Mouse (Mus musculus): ENCODE results near the gene Mmp25. TPM values are rescaled to one million over a fixed set of nuclear protein-coding genes. Genes with fewer than 3 reads are reported as not detected.
A peak's percentile ranks its signal among the peaks of the same experiment; 100 is the strongest.

Gene Mmp25
- polyA plus RNA-seq, 1 experiment from 2014 or later = 0.91 TPM

GRCm38 (mm10) chr17:23675564-23676281, 30.6 kb upstream of the Mmp25 start:
- no peaks in the 10 kb centered on the region for H3K9me3 ChIP-seq
- H3K9ac ChIP-seq = peak overlapping the region; percentile 57; the same call in 1 of the 2 replicates
- H3K4me3 ChIP-seq (replicated peaks) = peak overlapping the region; percentile 49
- H3K27me3 ChIP-seq = peaks cover 56% of the 10 kb centered on the region
- no peaks in the 10 kb centered on the region for H3K36me3 ChIP-seq (replicated peaks)
- ATAC-seq (ENCODE audit: low FRiP score) = no peak
- 12% methylated on average over 13 of the region's 15 CpGs for WGBS
- peak overlapping the region; percentile 96 for H3K4me2 ChIP-seq
- H3K4me1 ChIP-seq = peaks cover 41% of the 10 kb centered on the region
- H3K27ac ChIP-seq = no peak overlapping the region

GRCm38 (mm10) chr17:23675127-23675526, 30.1 kb upstream of the Mmp25 start:
- peaks cover 50% of the 10 kb centered on the region for H3K27me3 ChIP-seq

GRCm38 (mm10) chr17:23674271-23674952, 29.3 kb upstream of the Mmp25 start:
- H3K4me1 ChIP-seq = peaks cover 38% of the 10 kb centered on the region
- ATAC-seq (ENCODE audit: low FRiP score) = no peak; the same call in 1 of the 2 replicates

More at GRCm38 (mm10) chr17:23675127-23675526, 30.1 kb upstream of the Mmp25 start:
- Histone ChIP-seq H3K4me2 (0 out of 2 replicates have a peak overlapping the region, but pooled peaks have one; percentile 63), H3K36me3 (replicated peaks) (peaks cover 4% of the 10 kb centered on the region), H3K27ac (no peak overlapping the region), H3K4me3 (replicated peaks) (no peak overlapping the region), H3K4me1 (peaks cover 41% of the 10 kb centered on the region), H3K9me3 (no peaks in the 10 kb centered on the region), H3K9ac (no peak overlapping the region)
- no peak for ATAC-seq (ENCODE audit: low FRiP score)
- WGBS = 42% methylated on average over 5 of the region's 5 CpGs

GRCm38 (mm10) chr17:23673424-23674073, 28.5 kb upstream of the Mmp25 start, which contains the start of the genes Hcfc1r1 and Thoc6:
TSS of gene Hcfc1r1 (plus strand) at chr17:23673596.
TSS of gene Thoc6 (minus strand) at chr17:23673882.
- no peaks in the 10 kb centered on the region for H3K9me3 ChIP-seq
- WGBS = under 1% methylated on average over 45 of the region's 45 CpGs
- peak within 1 kb of the TSS; percentile 63 for H3K4me2 ChIP-seq
- peaks cover 34% of the 10 kb centered on the region for H3K27me3 ChIP-seq
- no peak within 1 kb of the TSS for H3K27ac ChIP-seq
- peak; percentile 93 for ATAC-seq (ENCODE audit: low FRiP score)
- peak within 1 kb of the TSS; percentile 50 for H3K9ac ChIP-seq
- peaks cover 19% of the 10 kb centered on the region for H3K36me3 ChIP-seq (replicated peaks)
- peaks cover 34% of the 10 kb centered on the region for H3K4me1 ChIP-seq
- H3K4me3 ChIP-seq (replicated peaks) = peak within 1 kb of the TSS; percentile 64

More at GRCm38 (mm10) chr17:23674271-23674952, 29.3 kb upstream of the Mmp25 start:
- Histone ChIP-seq H3K27ac (no peak overlapping the region), H3K36me3 (replicated peaks) (peaks cover 11% of the 10 kb centered on the region), H3K4me2 (peak overlapping the region; percentile 63), H3K9me3 (no peaks in the 10 kb centered on the region), H3K4me3 (replicated peaks) (peak overlapping the region; percentile 64), H3K27me3 (peaks cover 43% of the 10 kb centered on the region), H3K9ac (peak overlapping the region; percentile 50)
- 41% methylated on average over 9 of the region's 9 CpGs for WGBS

GRCm38 (mm10) chr17:23672761-23673160, 27.7 kb upstream of the Mmp25 start:
- Histone ChIP-seq H3K4me1 (peaks cover 34% of the 10 kb centered on the region), H3K4me3 (replicated peaks) (peak overlapping the region; percentile 64), H3K27me3 (peaks cover 27% of the 10 kb centered on the region), H3K9me3 (no peaks in the 10 kb centered on the region), H3K4me2 (peak overlapping the region; percentile 63), H3K27ac (no peak overlapping the region), H3K9ac (no peak overlapping the region), H3K36me3 (replicated peaks) (peaks cover 27% of the 10 kb centered on the region)
- WGBS = 80% methylated on average over 3 of the region's 3 CpGs
- ATAC-seq (ENCODE audit: low FRiP score) = no peak

GRCm38 (mm10) chr17:23671519-23671918, 26.4 kb upstream of the Mmp25 start:
- Histone ChIP-seq H3K27me3 (peaks cover 22% of the 10 kb centered on the region), H3K4me2 (no peak overlapping the region), H3K9me3 (no peaks in the 10 kb centered on the region), H3K27ac (no peak overlapping the region), H3K9ac (no peak overlapping the region), H3K4me3 (replicated peaks) (no peak overlapping the region), H3K4me1 (peaks cover 24% of the 10 kb centered on the region), H3K36me3 (replicated peaks) (peaks cover 39% of the 10 kb centered on the region)
- 95% methylated on average over 3 of the region's 3 CpGs for WGBS
- ATAC-seq (ENCODE audit: low FRiP score) = no peak

- Histone ChIP-seq H3K9me3 (no peaks in the 10 kb centered on the region), H3K36me3 (replicated peaks) (peaks cover 43% of the 10 kb centered on the region), H3K4me2 (no peak overlapping the region), H3K4me3 (replicated peaks) (no peak overlapping the region), H3K9ac (no peak overlapping the region), H3K4me1 (peaks cover 15% of the 10 kb centered on the region), H3K27me3 (peaks cover 12% of the 10 kb centered on the region), H3K27ac (no peak overlapping the region)
- no peak for ATAC-seq (ENCODE audit: low FRiP score)
- whole genome bisulfite sequencing = 94% methylated on average over 7 of the region's 7 CpGs
Measured at GRCm38 (mm10) chr17:23670516-23671074, 25.5 kb upstream of the Mmp25 start.

- Histone ChIP-seq H3K27me3 (peaks cover 29% of the 10 kb centered on the region), H3K4me1 (peaks cover 2% of the 10 kb centered on the region; the same call in 1 of the 2 replicates), H3K9ac (no peak overlapping the region), H3K4me2 (no peak overlapping the region), H3K36me3 (replicated peaks) (peaks cover 42% of the 10 kb centered on the region), H3K4me3 (replicated peaks) (no peak overlapping the region), H3K9me3 (no peaks in the 10 kb centered on the region), H3K27ac (no peak overlapping the region)
- ATAC-seq (ENCODE audit: low FRiP score) = no peak
- 77% methylated on average over 14 of the region's 14 CpGs for WGBS
Measured at GRCm38 (mm10) chr17:23665511-23665910, 20.4 kb upstream of the Mmp25 start.

GRCm38 (mm10) chr17:23664556-23665021, 19.5 kb upstream of the Mmp25 start:
- peaks cover 2% of the 10 kb centered on the region; the same call in 1 of the 2 replicates for H3K4me1 ChIP-seq
- no peak overlapping the region for H3K4me3 ChIP-seq (replicated peaks)
- 11% methylated on average over 5 of the region's 5 CpGs for WGBS
- no peak overlapping the region for H3K4me2 ChIP-seq
- peaks cover 38% of the 10 kb centered on the region for H3K27me3 ChIP-seq
- peaks cover 33% of the 10 kb centered on the region for H3K36me3 ChIP-seq (replicated peaks)
- peak; percentile 57; the same call in 1 of the 2 replicates for ATAC-seq (ENCODE audit: low FRiP score)
- H3K27ac ChIP-seq = no peak overlapping the region
- no peaks in the 10 kb centered on the region for H3K9me3 ChIP-seq
- no peak overlapping the region for H3K9ac ChIP-seq

GRCm38 (mm10) chr17:23661526-23661925, 16.4 kb upstream of the Mmp25 start:
- peaks cover 57% of the 10 kb centered on the region for H3K27me3 ChIP-seq
- H3K4me3 ChIP-seq (replicated peaks) = no peak overlapping the region
- no peaks in the 10 kb centered on the region for H3K9me3 ChIP-seq
- H3K36me3 ChIP-seq (replicated peaks) = peaks cover 4% of the 10 kb centered on the region
- WGBS = 2% methylated on average over 9 of the region's 9 CpGs
- no peak for ATAC-seq (ENCODE audit: low FRiP score)
- H3K27ac ChIP-seq = no peak overlapping the region
- H3K4me2 ChIP-seq = no peak overlapping the region
- peaks cover 2% of the 10 kb centered on the region; the same call in 1 of the 2 replicates for H3K4me1 ChIP-seq
- H3K9ac ChIP-seq = no peak overlapping the region

- H3K27ac ChIP-seq = no peak overlapping the region
- H3K4me1 ChIP-seq = peaks cover 2% of the 10 kb centered on the region; the same call in 1 of the 2 replicates
- no peak overlapping the region for H3K9ac ChIP-seq
- H3K36me3 ChIP-seq (replicated peaks) = no peaks in the 10 kb centered on the region
- no peak for ATAC-seq (ENCODE audit: low FRiP score)
- peak overlapping the region; percentile 13; the same call in 1 of the 2 replicates for H3K4me2 ChIP-seq
- 0 out of 2 replicates have a peak overlapping the region, but pooled peaks have one; percentile 8 for H3K4me3 ChIP-seq (replicated peaks)
- WGBS = 3% methylated on average over 14 of the region's 14 CpGs
- H3K27me3 ChIP-seq = peaks cover 57% of the 10 kb centered on the region
- H3K9me3 ChIP-seq = no peaks in the 10 kb centered on the region
Measured at GRCm38 (mm10) chr17:23660876-23661200, 15.8 kb upstream of the Mmp25 start.

Measured in forebrain, embryonic 12.5 days (tissue).